Mouse (Mus musculus): Measurements from ENCODE around the gene Ppme1.

GRCm38 (mm10) chr7:100364888-100365287, 7.2 kb downstream of the Ppme1 start:
- TF ChIP-seq EP300 (IDR thresholded peaks at IDR 0.05; ENCODE audit: low read depth) (no peak), CTCF (IDR thresholded peaks at IDR 0.05; ENCODE audit: low read depth) (no peak)
